Mouse (Mus musculus) MEL (cell line): ENCODE data around the gene St7. TPM values are rescaled to one million over a fixed set of nuclear protein-coding genes. Genes with fewer than 3 reads are reported as not detected.

ENCODE experiments used
- DNase-seq: peaks from one replicate; pipeline ENCODE4 v3.0.0; 2011; ENCODE audit warnings: low read depth, low spot score
- H3K27ac ChIP-seq: 2 replicates; pipeline ENCODE4 v1.5.1; 2012; ENCODE audit warnings: low read depth, mild to moderate bottlenecking, control low read depth, low read length, moderate library complexity; ENCODE audit not compliant: control insufficient read depth
- H3K27me3 ChIP-seq, 2 experiments: fragments of 150-350 bp in 1 of 2; sonication (generic) in 1 of 2; 2 replicates each; pipeline ENCODE4 v1.6.1; 2012; ENCODE audit warnings: low read length in 2 of 2, mild to moderate bottlenecking in 2 of 2, improper control_type of control experiment in 1 of 2, moderate library complexity in 1 of 2; ENCODE audit not compliant: insufficient read depth in 2 of 2, control insufficient read depth in 1 of 2
- H3K36me3 ChIP-seq, 2 experiments: 2 replicates each; pipeline ENCODE4 v1.6.1; 2012 to 2014; ENCODE audit warnings: low read length in 2 of 2, improper control_type of control experiment in 1 of 2, inconsistent platforms in 1 of 2, mild to moderate bottlenecking in 1 of 2; ENCODE audit not compliant: insufficient read depth in 2 of 2, control insufficient read depth in 1 of 2
- H3K4me1 ChIP-seq, 2 experiments: fragments of 150-350 bp in 1 of 2; sonication (generic) in 1 of 2; 2 replicates each; pipeline ENCODE4 v1.6.1; 2012; ENCODE audit warnings: low read length in 2 of 2, improper control_type of control experiment in 1 of 2, mild to moderate bottlenecking in 1 of 2; ENCODE audit not compliant: insufficient read depth in 2 of 2, control insufficient read depth in 1 of 2
- H3K4me3 ChIP-seq, 2 experiments: fragments of 150-350 bp in 1 of 2; sonication (generic) in 1 of 2; 2 replicates each; pipeline ENCODE4 v1.5.1; 2012; ENCODE audit warnings: low read depth in 2 of 2, low read length in 2 of 2, mild to moderate bottlenecking in 2 of 2, moderate library complexity in 2 of 2, control low read depth in 1 of 2, improper control_type of control experiment in 1 of 2; ENCODE audit not compliant: control insufficient read depth in 1 of 2, insufficient read depth in 1 of 2
- H3K79me2 ChIP-seq: 2 replicates; pipeline ENCODE4 v1.6.1; 2012; ENCODE audit warnings: mild to moderate bottlenecking, low read length, moderate library complexity; ENCODE audit not compliant: control insufficient read depth, poor library complexity, insufficient read depth
- H3K9ac ChIP-seq: 2 replicates; pipeline ENCODE4 v1.6.1; 2012; ENCODE audit warnings: low read depth, mild to moderate bottlenecking, control low read depth, low read length, moderate library complexity; ENCODE audit not compliant: control insufficient read depth, poor library complexity, severe bottlenecking
- H3K9me3 ChIP-seq: fragments of 150-350 bp; sonication (generic); replicated peaks from 2 replicates; pipeline ENCODE4 v1.6.1; 2012; ENCODE audit warnings: mild to moderate bottlenecking, low read length, improper control_type of control experiment, moderate library complexity; ENCODE audit not compliant: insufficient read depth
- BHLHE40 ChIP-seq: IDR thresholded peaks from 2 replicates; pipeline ENCODE4 v1.6.1; 2012; ENCODE audit warnings: low read depth, mild to moderate bottlenecking, inconsistent platforms, low read length, improper control_type of control experiment, borderline replicate concordance
- CHD1 ChIP-seq: IDR thresholded peaks from 2 replicates; pipeline ENCODE4 v1.6.1; 2012; ENCODE audit warnings: low read depth, mild to moderate bottlenecking, inconsistent platforms, low read length, improper control_type of control experiment
- CTCF ChIP-seq, 3 experiments: IDR thresholded peaks in 2 of 3; conservative IDR thresholded peaks in 1 of 3; 2 replicates each; pipeline ENCODE4 v1.5.1; 2011 to 2012; ENCODE audit warnings: low read length in 3 of 3, low read depth in 2 of 3, mild to moderate bottlenecking in 2 of 3, improper control_type of control experiment in 1 of 3, inconsistent platforms in 1 of 3, mixed read lengths in 1 of 3, moderate library complexity in 1 of 3; ENCODE audit not compliant: control insufficient read depth in 1 of 3, insufficient read depth in 1 of 3, poor library complexity in 1 of 3, severe bottlenecking in 1 of 3
- ELF1 ChIP-seq: IDR thresholded peaks from 2 replicates; pipeline ENCODE4 v1.6.1; 2014; ENCODE audit warnings: low read depth, mild to moderate bottlenecking, inconsistent platforms, low read length, improper control_type of control experiment, moderate library complexity
- EP300 ChIP-seq, 2 experiments: IDR thresholded peaks; 2 replicates each; pipeline ENCODE4 v1.6.1; 2011; ENCODE audit warnings: improper control_type of control experiment in 2 of 2, low read length in 2 of 2, low read depth in 1 of 2, mild to moderate bottlenecking in 1 of 2
- ETS1 ChIP-seq: IDR thresholded peaks from 2 replicates; pipeline ENCODE4 v1.6.1; 2012; ENCODE audit warnings: low read depth, mild to moderate bottlenecking, inconsistent platforms, low read length, improper control_type of control experiment, moderate library complexity
- GABPA ChIP-seq: IDR thresholded peaks from 2 replicates; pipeline ENCODE4 v1.6.1; 2012; ENCODE audit warnings: low read depth, mild to moderate bottlenecking, inconsistent platforms, low read length, improper control_type of control experiment, moderate library complexity
- GATA1 ChIP-seq: IDR thresholded peaks from 2 replicates; pipeline ENCODE4 v1.6.1; 2011; ENCODE audit warnings: low read depth, low read length, improper control_type of control experiment
- KAT2A ChIP-seq: conservative IDR thresholded peaks from 2 replicates; pipeline ENCODE4 v1.6.1; 2012; ENCODE audit warnings: low read depth, low read length, improper control_type of control experiment, inconsistent platforms
- MAX ChIP-seq: IDR thresholded peaks from 2 replicates; pipeline ENCODE4 v1.6.1; 2011; ENCODE audit warnings: low read length, improper control_type of control experiment
- MEF2A ChIP-seq: IDR thresholded peaks from 2 replicates; pipeline ENCODE4 v1.6.1; 2014; ENCODE audit warnings: low read depth, mild to moderate bottlenecking, inconsistent platforms, low read length, improper control_type of control experiment; ENCODE audit not compliant: poor library complexity, insufficient replicate concordance, severe bottlenecking; ENCODE audit errors: extremely low read depth
- MXI1 ChIP-seq: IDR thresholded peaks from 2 replicates; pipeline ENCODE4 v1.6.1; 2011; ENCODE audit warnings: mild to moderate bottlenecking, low read depth, low read length, improper control_type of control experiment
- MYB ChIP-seq: IDR thresholded peaks from 2 replicates; pipeline ENCODE4 v1.6.1; 2011; ENCODE audit warnings: mild to moderate bottlenecking, low read depth, low read length, improper control_type of control experiment
- MYC ChIP-seq: IDR thresholded peaks from 2 replicates; pipeline ENCODE4 v1.6.1; 2011; ENCODE audit warnings: low read depth, mild to moderate bottlenecking, low read length, improper control_type of control experiment, moderate library complexity
- POLR2A ChIP-seq, 2 experiments: IDR thresholded peaks; 2 replicates each; pipeline ENCODE4 v1.6.1; 2011 to 2012; ENCODE audit warnings: low read length in 2 of 2, mild to moderate bottlenecking in 2 of 2, control low read depth in 1 of 2, improper control_type of control experiment in 1 of 2, low read depth in 1 of 2, moderate library complexity in 1 of 2; ENCODE audit not compliant: control insufficient read depth in 1 of 2, insufficient read depth in 1 of 2, poor library complexity in 1 of 2
- POLR2AphosphoS5 ChIP-seq: IDR thresholded peaks from 2 replicates; pipeline ENCODE4 v1.6.1; 2012; ENCODE audit warnings: low read depth, borderline replicate concordance, mild to moderate bottlenecking, inconsistent platforms, low read length, moderate library complexity, mixed read lengths
- RAD21 ChIP-seq: IDR thresholded peaks from 2 replicates; pipeline ENCODE4 v1.6.1; 2011; ENCODE audit warnings: mild to moderate bottlenecking, low read depth, low read length, improper control_type of control experiment
- RCOR1 ChIP-seq: IDR thresholded peaks from 2 replicates; pipeline ENCODE4 v1.6.1; 2012; ENCODE audit warnings: low read depth, mild to moderate bottlenecking, inconsistent platforms, low read length, improper control_type of control experiment
- SIN3A ChIP-seq: IDR thresholded peaks from 2 replicates; pipeline ENCODE4 v1.6.1; 2012; ENCODE audit warnings: low read length, improper control_type of control experiment, inconsistent platforms
- TAL1 ChIP-seq: IDR thresholded peaks from 2 replicates; pipeline ENCODE4 v1.6.1; 2012; ENCODE audit warnings: mild to moderate bottlenecking, inconsistent platforms, low read length, moderate library complexity, mixed read lengths
- TBP ChIP-seq: IDR thresholded peaks from 2 replicates; pipeline ENCODE4 v1.8.0; 2011; ENCODE audit warnings: low read depth, low read length, improper control_type of control experiment
- USF1 ChIP-seq: IDR thresholded peaks from 2 replicates; pipeline ENCODE4 v1.6.1; 2014; ENCODE audit warnings: low read depth, mild to moderate bottlenecking, inconsistent platforms, low read length, improper control_type of control experiment, moderate library complexity
- USF2 ChIP-seq, 2 experiments: IDR thresholded peaks; 2 replicates each; pipeline ENCODE4 v1.6.1; 2011 to 2012; ENCODE audit warnings: improper control_type of control experiment in 2 of 2, low read length in 2 of 2, borderline replicate concordance in 1 of 2, inconsistent platforms in 1 of 2, low read depth in 1 of 2, mild to moderate bottlenecking in 1 of 2; ENCODE audit not compliant: insufficient read depth in 1 of 2
- ZC3H11A ChIP-seq: IDR thresholded peaks from 2 replicates; pipeline ENCODE4 v1.6.1; 2012; ENCODE audit warnings: low read depth, mild to moderate bottlenecking, inconsistent platforms, low read length, improper control_type of control experiment
- ZKSCAN1 ChIP-seq: IDR thresholded peaks from 2 replicates; pipeline ENCODE4 v1.6.1; 2012; ENCODE audit warnings: low read depth, mild to moderate bottlenecking, inconsistent platforms, low read length, improper control_type of control experiment, moderate library complexity
- ZMIZ1 ChIP-seq: IDR thresholded peaks from 2 replicates; pipeline ENCODE4 v1.6.1; 2012; ENCODE audit warnings: low read depth, mild to moderate bottlenecking, inconsistent platforms, low read length, improper control_type of control experiment, moderate library complexity
- ZNF384 ChIP-seq: IDR thresholded peaks from 2 replicates; pipeline ENCODE4 v1.6.1; 2012; ENCODE audit warnings: low read depth, mild to moderate bottlenecking, inconsistent platforms, low read length, improper control_type of control experiment
- polyA plus RNA-seq, 2 experiments: library from polyadenylated mRNA; stranded (reverse) in 1 of 2; unstranded in 1 of 2; fragments of >175 nt in 1 of 2; fragments of >200 nt in 1 of 2; gene quantifications; 2 replicates each; pipeline versions ENCODE4 v1.2.1 to v1.2.4; 2012; ENCODE audit warnings: low replicate concordance in 2 of 2, low read depth in 1 of 2; ENCODE audit not compliant: insufficient read length in 2 of 2, insufficient read depth in 1 of 2, missing spikeins in 1 of 2
- total RNA-seq: library from RNA; depleted of rRNA; stranded (reverse); fragments of 300-350 nt; gene quantifications from 2 replicates; pipeline ENCODE4 v1.2.3, GENCODE M21; 2012

Gene St7
- total and polyA plus RNA-seq, 3 experiments = 34.4 to 48.5 TPM; not detected in 1

- peaks cover 2% of the 10 kb centered on the region in 2 experiments; a peak in 2 of 4 replicates for H3K36me3 ChIP-seq
- TF ChIP-seq GABPA (no peak), EP300 (IDR thresholded peaks at IDR 0.05; ENCODE audit: low read depth in 1 of 2, low read length in 2 of 2) (no peak), GATA1 (no peak), CHD1 (no peak), BHLHE40 (no peak), ETS1 (no peak), KAT2A (no peak), POLR2AphosphoS5 (no peak), CTCF (IDR thresholded peaks at IDR 0.05 in 2 of 3, conservative IDR thresholded peaks at IDR 0.05 in 1 of 3; ENCODE audit: control insufficient read depth in 1 of 3, insufficient read depth in 1 of 3, low read depth in 2 of 3, low read length in 3 of 3, poor library complexity in 1 of 3, severe bottlenecking in 1 of 3) (no peak), ZKSCAN1 (no peak), RCOR1 (no peak), ZC3H11A (no peak), TAL1 (no peak), ZMIZ1 (no peak), ELF1 (no peak), MXI1 (no peak), USF1 (no peak), ZNF384 (no peak), RAD21 (no peak), MAX (no peak)
- H3K9me3 ChIP-seq = no peaks in the 10 kb centered on the region
- H3K9ac ChIP-seq = no peak overlapping the region
- H3K27ac ChIP-seq = no peak overlapping the region
- no peaks in the 10 kb centered on the region for H3K27me3 ChIP-seq
- H3K4me3 ChIP-seq = no peak overlapping the region
- DNase-seq = no peak
- H3K79me2 ChIP-seq = no peaks in the 10 kb centered on the region
- H3K4me1 ChIP-seq = 0 out of 4 replicates have a peak, but pooled peaks cover 0 to 2% of the 10 kb centered on the region in 2 experiments
These were observed 202.8 kb downstream of the St7 start for GRCm38 (mm10) chr6:17895562-17895961.

- no peaks in the 10 kb centered on the region for H3K79me2 ChIP-seq
- no peak for DNase-seq
- H3K4me3 ChIP-seq = no peak overlapping the region
- H3K36me3 ChIP-seq = peaks cover 0 to 2% of the 10 kb centered on the region in 2 experiments; a peak in 2 of 4 replicates
- H3K4me1 ChIP-seq = 0 out of 4 replicates have a peak, but pooled peaks cover 0 to 2% of the 10 kb centered on the region in 2 experiments
- H3K9me3 ChIP-seq = no peaks in the 10 kb centered on the region
- no peak overlapping the region for H3K9ac ChIP-seq
- no peak overlapping the region for H3K27ac ChIP-seq
- TF ChIP-seq MXI1 = no peak
- no peak for TF ChIP-seq SIN3A
- TF ChIP-seq POLR2A (IDR thresholded peaks at IDR 0.05; ENCODE audit: control insufficient read depth in 1 of 2, insufficient read depth in 1 of 2, low read depth in 1 of 2, low read length in 2 of 2, poor library complexity in 1 of 2) = no peak
- TF ChIP-seq MEF2A = no peak
- TF ChIP-seq EP300 (IDR thresholded peaks at IDR 0.05; ENCODE audit: low read depth in 1 of 2, low read length in 2 of 2) = no peak
- TF ChIP-seq USF2 (IDR thresholded peaks at IDR 0.05; ENCODE audit: borderline replicate concordance in 1 of 2, insufficient read depth in 1 of 2, low read depth in 1 of 2, low read length in 2 of 2) = no peak
- TF ChIP-seq ETS1 = no peak
- no peak for TF ChIP-seq TBP
- TF ChIP-seq ZC3H11A = no peak
- TF ChIP-seq KAT2A = no peak
- TF ChIP-seq BHLHE40 = no peak
- TF ChIP-seq MYC = no peak
- TF ChIP-seq MYB = no peak
- no peak for TF ChIP-seq MAX
- no peak for TF ChIP-seq ZNF384
- no peaks in the 10 kb centered on the region for H3K27me3 ChIP-seq
These were observed 205.8 kb downstream of the St7 start for GRCm38 (mm10) chr6:17898539-17898938.
